Comparison of ENCODE assay signal across 19 mouse cellular contexts in genomic region chr2:91832227-91832626, GRCm38 (mm10).
DNase-seq lines count a peak whose midpoint lies in the region; ATAC-seq and TF ChIP-seq lines count a peak whose summit lies in the region.
"Had no signal": no experiment of that assay in that cellular context is flagged by ENCODE, and none has a peak within 500 bp of the region (broad histone marks: within the 10 kb centered on the region; RNA-seq: fewer than 3 reads in every experiment).

No protein-coding gene starts in this region.

- no peak overlapping the region for H3K4me3 ChIP-seq in liver, embryonic 12.5 days
- no peak overlapping the region for H3K4me3 ChIP-seq in kidney, embryonic 15.5 days (replicated peaks)
- H3K4me3 ChIP-seq in liver, embryonic 16.5 days (ENCODE audit: low read depth, low read length), result no peak overlapping the region
- H3K4me3 ChIP-seq in gastrocnemius, adult 2 months, result no peak overlapping the region
- H3K4me3 ChIP-seq: embryonic facial prominence, embryonic 10.5 days; erythroblast, embryonic 14.5 days; heart, embryonic 13.5 days; neural tube, embryonic 12.5 days had no signal

- no peaks in the 10 kb centered on the region for H3K9me3 ChIP-seq in liver, embryonic 12.5 days (replicated peaks)
- H3K9me3 ChIP-seq in kidney, embryonic 15.5 days (replicated peaks), result no peaks in the 10 kb centered on the region
- H3K9me3 ChIP-seq in liver, embryonic 16.5 days (replicated peaks; ENCODE audit: control insufficient read depth, low read length), result no peaks in the 10 kb centered on the region
- H3K9me3 ChIP-seq: embryonic facial prominence, embryonic 10.5 days; heart, embryonic 13.5 days; neural tube, embryonic 12.5 days had no signal

- no peak for DNase-seq in liver
- DNase-seq in gastrocnemius, adult 2 months, result no peak
- DNase-seq in adrenal gland, adult 8-10 months, result no peak
- DNase-seq in ovary, adult 18-20 months (ENCODE audit: low spot score), result no peak
- no peak for DNase-seq in left cerebral cortex, postnatal 36 days (ENCODE audit: low spot score in 2 of 2)
- DNase-seq: cerebellum, adult 11 months; cerebellum, postnatal 36 days; gastrocnemius, postnatal 36 days; right cerebral cortex, adult 18-20 months had no signal

- TF ChIP-seq CTCF in gastrocnemius, adult 2 months (IDR thresholded peaks at IDR 0.05), result no peak

- intact Hi-C loops in gastrocnemius, adult 2 months (cut with DNase I), result no loop called here
- intact Hi-C loops in left cerebral cortex, postnatal 36 days (cut with DNase I), result no loop called here

- H3K4me1 ChIP-seq in liver, embryonic 12.5 days, result peaks cover 23% of the 10 kb centered on the region
- H3K4me1 ChIP-seq in kidney, embryonic 15.5 days, result peaks cover 6% of the 10 kb centered on the region; the same call in 1 of the 2 replicates
- peaks cover 6% of the 10 kb centered on the region for H3K4me1 ChIP-seq in liver, embryonic 16.5 days (ENCODE audit: control insufficient read depth, low read depth, low read length)
- H3K4me1 ChIP-seq: embryonic facial prominence, embryonic 10.5 days; neural tube, embryonic 12.5 days had no signal

- H3K9ac ChIP-seq in liver, embryonic 12.5 days, result no peak overlapping the region
- no peak overlapping the region for H3K9ac ChIP-seq in kidney, embryonic 15.5 days
- H3K9ac ChIP-seq in liver, embryonic 16.5 days (ENCODE audit: low read depth, low read length), result no peak overlapping the region
- H3K9ac ChIP-seq: heart, embryonic 13.5 days; neural tube, embryonic 12.5 days had no signal

- 0 out of 2 replicates have a peak, but pooled peaks cover 5% of the 10 kb centered on the region for H3K36me3 ChIP-seq in liver, embryonic 12.5 days
- H3K36me3 ChIP-seq in kidney, embryonic 15.5 days, result 0 out of 2 replicates have a peak, but pooled peaks cover 5% of the 10 kb centered on the region
- H3K36me3 ChIP-seq in liver, embryonic 16.5 days (ENCODE audit: control insufficient read depth, insufficient read depth), result no peaks in the 10 kb centered on the region
- H3K36me3 ChIP-seq: heart, embryonic 13.5 days; neural tube, embryonic 12.5 days had no signal

- no peaks in the 10 kb centered on the region for H3K27me3 ChIP-seq in liver, embryonic 12.5 days (replicated peaks)
- H3K27me3 ChIP-seq in kidney, embryonic 15.5 days, result no peaks in the 10 kb centered on the region
- no peaks in the 10 kb centered on the region for H3K27me3 ChIP-seq in liver, embryonic 16.5 days (ENCODE audit: control insufficient read depth, insufficient read depth, low read depth, low read length)
- H3K27me3 ChIP-seq: heart, embryonic 13.5 days; neural tube, embryonic 12.5 days had no signal

- H3K4me2 ChIP-seq in liver, embryonic 12.5 days, result no peak overlapping the region
- H3K4me2 ChIP-seq in kidney, embryonic 15.5 days, result no peak overlapping the region
- no peak overlapping the region for H3K4me2 ChIP-seq in liver, embryonic 16.5 days (ENCODE audit: low read depth, low read length)
- H3K4me2 ChIP-seq: heart, embryonic 13.5 days; neural tube, embryonic 12.5 days had no signal

- ATAC-seq in liver, embryonic 12.5 days, result peak; percentile 21; the same call in 1 of the 2 replicates
- ATAC-seq in kidney, embryonic 15.5 days (replicated peaks; ENCODE audit: low FRiP score), result peak; percentile 73
- 0 out of 2 replicates have a peak, but pooled peaks have one; percentile 47 for ATAC-seq in liver, embryonic 16.5 days (ENCODE audit: low read depth)
- ATAC-seq: activated CD4-positive, CD25-positive, alpha-beta regulatory T cell, adult 4 months; forebrain, embryonic 16.5 days; lung, postnatal 0 days had no signal

- H3K27ac ChIP-seq in liver, embryonic 12.5 days, result no peak overlapping the region
- H3K27ac ChIP-seq in kidney, embryonic 15.5 days, result 0 out of 2 replicates have a peak overlapping the region, but pooled peaks have one; percentile 28
- no peak overlapping the region for H3K27ac ChIP-seq in liver, embryonic 16.5 days (ENCODE audit: low read length)
- H3K27ac ChIP-seq in gastrocnemius, adult 2 months, result no peak overlapping the region
- H3K27ac ChIP-seq: embryonic facial prominence, embryonic 10.5 days; heart, embryonic 13.5 days; neural tube, embryonic 12.5 days had no signal

Comparison
In these comparisons a context has a peak if more than half of its experiments do, and no peak if none do; other contexts are left out.
1. ATAC-seq: peak in every context shown above with its lines; median percentile 73 in kidney, embryonic 15.5 days; 47 in liver, embryonic 16.5 days; 21 in liver, embryonic 12.5 days.